Mouse (Mus musculus): ENCODE measurements around the gene Ube2d1. TPM values are rescaled to one million over a fixed set of nuclear protein-coding genes. Genes with fewer than 3 reads are reported as not detected.
A peak's percentile ranks its signal among the peaks of the same experiment; 100 is the strongest.

Ube2d1 gene
- total and polyA plus RNA-seq, 3 experiments = 2.9 to 16.5 TPM; not detected in 1

DNA sequence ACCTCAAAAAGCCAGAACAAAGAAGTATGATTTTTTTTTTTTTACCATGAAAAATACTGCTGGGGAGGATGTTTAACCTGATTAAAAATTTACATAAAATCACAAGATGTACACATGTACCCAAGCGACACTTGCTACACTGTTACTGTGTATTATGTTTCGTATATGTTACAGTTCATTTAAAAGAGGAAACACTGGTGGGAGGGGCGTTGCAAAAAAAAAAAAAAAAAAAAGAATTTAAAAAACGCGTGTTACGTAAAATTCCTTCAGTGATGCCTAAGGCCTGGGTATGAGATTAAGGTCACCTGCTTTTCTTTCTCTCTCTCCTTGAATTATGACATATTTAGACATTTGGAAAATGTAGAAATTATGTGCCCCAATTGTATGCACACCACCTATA is 21.7 kb upstream of the Ube2d1 start:
- Histone ChIP-seq H3K27ac (ENCODE audit: control insufficient read depth, low read depth, low read length) (no peak overlapping the region), H3K27me3 (ENCODE audit: control insufficient read depth in 1 of 2, insufficient read depth in 2 of 2, low read length in 2 of 2) (no peaks in the 10 kb centered on the region), H3K36me3 (ENCODE audit: control insufficient read depth in 1 of 2, insufficient read depth in 2 of 2, low read length in 2 of 2) (no peaks in the 10 kb centered on the region; a peak in 1 of 4 replicates), H3K9ac (ENCODE audit: control insufficient read depth, low read depth, low read length, poor library complexity, severe bottlenecking) (peak overlapping the region; percentile 33; the same call in 1 of the 2 replicates), H3K79me2 (ENCODE audit: control insufficient read depth, insufficient read depth, low read length, poor library complexity) (no peaks in the 10 kb centered on the region), H3K4me1 (ENCODE audit: control insufficient read depth in 1 of 2, insufficient read depth in 2 of 2, low read length in 2 of 2) (no peaks in the 10 kb centered on the region), H3K9me3 (replicated peaks; ENCODE audit: insufficient read depth, low read length) (no peaks in the 10 kb centered on the region), H3K4me3 (ENCODE audit: control insufficient read depth in 1 of 2, insufficient read depth in 1 of 2, low read depth in 2 of 2, low read length in 2 of 2) (peak overlapping the region; percentile 59 to 75)
- TF ChIP-seq UBTF (IDR thresholded peaks at IDR 0.05; ENCODE audit: borderline replicate concordance, insufficient read depth, low read depth, low read length) (no peak), EP300 (IDR thresholded peaks at IDR 0.05; ENCODE audit: low read depth in 1 of 2, low read length in 2 of 2) (0 out of 4 replicates have a peak, but pooled peaks of 1 of the 2 experiments have one; percentile 1), MAZ (IDR thresholded peaks at IDR 0.05; ENCODE audit: low read depth, low read length) (0 out of 2 replicates have a peak, but pooled peaks have one; percentile 2), POLR2A (IDR thresholded peaks at IDR 0.05; ENCODE audit: control insufficient read depth in 1 of 2, insufficient read depth in 1 of 2, low read depth in 1 of 2, low read length in 2 of 2, poor library complexity in 1 of 2) (no peak), MYC (IDR thresholded peaks at IDR 0.05; ENCODE audit: low read depth, low read length) (peak; percentile 27; the same call in 1 of the 2 replicates), SMC3 (IDR thresholded peaks at IDR 0.05; ENCODE audit: low read depth, low read length) (no peak), TCF12 (IDR thresholded peaks at IDR 0.05; ENCODE audit: low read depth, low read length) (no peak), ZNF384 (IDR thresholded peaks at IDR 0.05; ENCODE audit: low read depth, low read length) (peak; percentile 97), GATA1 (IDR thresholded peaks at IDR 0.05; ENCODE audit: low read depth, low read length) (no peak), SIN3A (IDR thresholded peaks at IDR 0.05; ENCODE audit: low read length) (0 out of 2 replicates have a peak, but pooled peaks have one; percentile 6), BHLHE40 (IDR thresholded peaks at IDR 0.05; ENCODE audit: borderline replicate concordance, low read depth, low read length) (no peak), CTCF (IDR thresholded peaks at IDR 0.05 in 2 of 3, conservative IDR thresholded peaks at IDR 0.05 in 1 of 3; ENCODE audit: control insufficient read depth in 1 of 3, insufficient read depth in 1 of 3, low read depth in 2 of 3, low read length in 3 of 3, poor library complexity in 1 of 3, severe bottlenecking in 1 of 3) (no peak)
- DNase-seq (ENCODE audit: low read depth, low spot score) = peak; percentile 64

DNA sequence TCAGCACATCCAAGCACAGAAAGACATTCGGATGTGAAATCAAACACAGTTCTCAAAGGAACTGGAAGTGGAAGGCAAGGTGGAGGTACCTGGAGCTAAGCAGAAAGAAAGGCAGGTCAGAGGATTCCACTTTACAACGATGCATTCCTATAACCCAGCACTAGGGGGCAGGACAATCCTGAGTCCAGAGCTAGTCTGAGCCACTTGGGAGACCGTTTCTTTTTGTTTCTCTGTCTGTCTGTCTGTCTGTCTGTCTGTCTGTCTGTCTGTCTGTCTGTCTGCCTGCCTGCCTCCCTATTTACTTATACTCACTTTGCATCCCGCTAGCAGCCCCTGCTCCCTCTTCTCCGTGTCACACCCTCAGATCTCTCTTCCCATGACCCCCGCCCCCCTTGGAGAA is 21.1 kb upstream of the Ube2d1 start:
- H3K36me3 ChIP-seq (ENCODE audit: control insufficient read depth in 1 of 2, insufficient read depth in 2 of 2, low read length in 2 of 2) = no peaks in the 10 kb centered on the region; a peak in 1 of 4 replicates
- H3K27ac ChIP-seq (ENCODE audit: control insufficient read depth, low read depth, low read length) = no peak overlapping the region
- H3K4me3 ChIP-seq (ENCODE audit: control insufficient read depth in 1 of 2, insufficient read depth in 1 of 2, low read depth in 2 of 2, low read length in 2 of 2) = peak overlapping the region; percentile 59 to 75
- H3K27me3 ChIP-seq (ENCODE audit: control insufficient read depth in 1 of 2, insufficient read depth in 2 of 2, low read length in 2 of 2) = no peaks in the 10 kb centered on the region; a peak in 1 of 4 replicates
- peak overlapping the region; percentile 33 for H3K9ac ChIP-seq (ENCODE audit: control insufficient read depth, low read depth, low read length, poor library complexity, severe bottlenecking)
- DNase-seq (ENCODE audit: low read depth, low spot score) = peak; percentile 85
- TF ChIP-seq ZKSCAN1 (IDR thresholded peaks at IDR 0.05; ENCODE audit: low read depth, low read length) (no peak), GABPA (IDR thresholded peaks at IDR 0.05; ENCODE audit: low read depth, low read length) (no peak), GATA1 (IDR thresholded peaks at IDR 0.05; ENCODE audit: low read depth, low read length) (no peak), RAD21 (IDR thresholded peaks at IDR 0.05; ENCODE audit: low read depth, low read length) (peak; percentile 67), MYC (IDR thresholded peaks at IDR 0.05; ENCODE audit: low read depth, low read length) (no peak), ZC3H11A (IDR thresholded peaks at IDR 0.05; ENCODE audit: low read depth, low read length) (peak; percentile 47), RCOR1 (IDR thresholded peaks at IDR 0.05; ENCODE audit: low read depth, low read length) (no peak), CTCF (IDR thresholded peaks at IDR 0.05 in 2 of 3, conservative IDR thresholded peaks at IDR 0.05 in 1 of 3; ENCODE audit: control insufficient read depth in 1 of 3, insufficient read depth in 1 of 3, low read depth in 2 of 3, low read length in 3 of 3, poor library complexity in 1 of 3, severe bottlenecking in 1 of 3) (peak; percentile 65 to 77 (median 76)), CHD1 (IDR thresholded peaks at IDR 0.05; ENCODE audit: low read depth, low read length) (no peak), SMC3 (IDR thresholded peaks at IDR 0.05; ENCODE audit: low read depth, low read length) (peak; percentile 63), HCFC1 (IDR thresholded peaks at IDR 0.05; ENCODE audit: low read depth, low read length) (peak; percentile 17; the same call in 1 of the 2 replicates), ZNF384 (IDR thresholded peaks at IDR 0.05; ENCODE audit: low read depth, low read length) (peak; percentile 65), SIN3A (IDR thresholded peaks at IDR 0.05; ENCODE audit: low read length) (peak; percentile 47), EP300 (IDR thresholded peaks at IDR 0.05; ENCODE audit: low read depth in 1 of 2, low read length in 2 of 2) (0 out of 4 replicates have a peak, but pooled peaks of 1 of the 2 experiments have one; percentile 4)
- no peaks in the 10 kb centered on the region for H3K9me3 ChIP-seq (replicated peaks; ENCODE audit: insufficient read depth, low read length)
- H3K79me2 ChIP-seq (ENCODE audit: control insufficient read depth, insufficient read depth, low read length, poor library complexity) = no peaks in the 10 kb centered on the region
- H3K4me1 ChIP-seq (ENCODE audit: control insufficient read depth in 1 of 2, insufficient read depth in 2 of 2, low read length in 2 of 2) = no peaks in the 10 kb centered on the region

Data from MEL (cell line).